Mouse (Mus musculus): ENCODE results near the gene Klhl21. TPM values are rescaled to one million over a fixed set of nuclear protein-coding genes. Genes with fewer than 3 reads are reported as not detected.

Gene Klhl21
- total RNA-seq, 1 experiment: 19.7 TPM

DNA sequence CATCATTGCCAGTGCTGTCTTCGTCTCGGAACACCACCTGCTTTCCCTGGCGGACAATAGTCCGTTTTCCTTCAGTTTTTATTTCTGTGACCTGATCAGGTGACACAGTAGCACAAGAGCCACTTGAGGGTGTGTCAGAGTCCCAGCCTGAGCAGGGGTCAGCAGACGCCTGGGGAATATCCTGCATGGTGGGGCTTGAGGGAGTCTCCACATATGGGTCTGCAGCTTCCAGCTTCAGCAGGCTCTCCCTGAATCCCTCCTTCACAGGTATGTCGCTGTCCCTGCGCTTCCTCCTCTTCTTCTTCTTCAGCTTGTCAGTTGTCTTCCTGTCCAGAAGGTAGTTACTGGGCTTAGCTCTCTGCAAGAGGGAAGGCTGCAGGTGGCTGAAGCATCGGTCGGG is 16.5 kb upstream of the Klhl21 start:
- H3K9me3 ChIP-seq (ENCODE audit: control insufficient read depth, insufficient read depth, low read depth, low read length): no peaks in the 10 kb centered on the region
- no peak overlapping the region for H3K4me3 ChIP-seq (ENCODE audit: insufficient read depth in 1 of 2, low read depth in 1 of 2, low read length in 2 of 2, poor library complexity in 1 of 2, severe bottlenecking in 1 of 2)
- no peak overlapping the region for H3K27ac ChIP-seq (ENCODE audit: insufficient read depth, low read depth, low read length, poor library complexity, severe bottlenecking)
- DNase-seq (ENCODE audit: low read depth, low spot score): no peak
- H3K4me1 ChIP-seq (ENCODE audit: control insufficient read depth in 2 of 2, insufficient read depth in 2 of 2, low read length in 2 of 2, poor library complexity in 1 of 2): peaks cover 0 to 15% of the 10 kb centered on the region in 2 experiments; a peak in 2 of 4 replicates
- TF ChIP-seq HCFC1 (IDR thresholded peaks at IDR 0.05; ENCODE audit: borderline replicate concordance, insufficient read depth, low read length) (no peak), CHD2 (IDR thresholded peaks at IDR 0.05; ENCODE audit: low read depth, low read length) (no peak)
- peaks cover 30% of the 10 kb centered on the region for H3K36me3 ChIP-seq (ENCODE audit: control insufficient read depth, insufficient read depth, low read length, poor library complexity, severe bottlenecking)
- in situ Hi-C loops (cut with MboI; ENCODE audit: low sequenced_read_pairs in 2 of 2, unreplicated experiment in 2 of 2): no loop called here
- H3K9ac ChIP-seq (ENCODE audit: insufficient read depth, low read depth, low read length, poor library complexity, severe bottlenecking): no peak overlapping the region

DNA sequence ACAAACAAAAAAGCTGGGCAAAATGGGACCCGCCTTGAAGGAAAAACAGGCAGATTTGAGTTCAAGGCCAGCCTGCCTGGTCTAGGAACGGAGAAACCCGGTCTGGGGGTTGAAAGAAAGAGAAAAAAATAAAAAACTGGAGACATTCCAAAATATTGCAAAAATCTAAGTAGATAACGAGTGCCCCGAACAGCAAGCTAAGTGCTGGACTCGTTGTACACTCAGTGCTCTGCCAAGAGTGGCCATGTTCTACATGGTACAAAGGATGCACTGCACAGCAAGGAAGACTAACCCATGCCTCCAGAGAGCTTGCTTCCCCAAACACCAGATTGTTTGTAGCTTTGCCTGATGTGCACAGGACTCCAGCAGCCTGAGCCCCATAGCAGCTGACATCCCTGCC is 15.6 kb upstream of the Klhl21 start:
- in situ Hi-C loops (cut with MboI; ENCODE audit: low sequenced_read_pairs in 2 of 2, unreplicated experiment in 2 of 2): no loop called here
- Histone ChIP-seq H3K36me3 (ENCODE audit: control insufficient read depth, insufficient read depth, low read length, poor library complexity, severe bottlenecking) (peaks cover 30% of the 10 kb centered on the region), H3K9me3 (ENCODE audit: control insufficient read depth, insufficient read depth, low read depth, low read length) (no peaks in the 10 kb centered on the region), H3K27ac (ENCODE audit: insufficient read depth, low read depth, low read length, poor library complexity, severe bottlenecking) (no peak overlapping the region), H3K4me3 (ENCODE audit: insufficient read depth in 1 of 2, low read depth in 1 of 2, low read length in 2 of 2, poor library complexity in 1 of 2, severe bottlenecking in 1 of 2) (no peak overlapping the region), H3K4me1 (ENCODE audit: control insufficient read depth in 2 of 2, insufficient read depth in 2 of 2, low read length in 2 of 2, poor library complexity in 1 of 2) (peaks cover 0 to 14% of the 10 kb centered on the region in 2 experiments; a peak in 2 of 4 replicates), H3K9ac (ENCODE audit: insufficient read depth, low read depth, low read length, poor library complexity, severe bottlenecking) (no peak overlapping the region)
- no peak for DNase-seq (ENCODE audit: low read depth, low spot score)
- TF ChIP-seq HCFC1 (IDR thresholded peaks at IDR 0.05; ENCODE audit: borderline replicate concordance, insufficient read depth, low read length): no peak
- no peak for TF ChIP-seq CHD2 (IDR thresholded peaks at IDR 0.05; ENCODE audit: low read depth, low read length)

DNA sequence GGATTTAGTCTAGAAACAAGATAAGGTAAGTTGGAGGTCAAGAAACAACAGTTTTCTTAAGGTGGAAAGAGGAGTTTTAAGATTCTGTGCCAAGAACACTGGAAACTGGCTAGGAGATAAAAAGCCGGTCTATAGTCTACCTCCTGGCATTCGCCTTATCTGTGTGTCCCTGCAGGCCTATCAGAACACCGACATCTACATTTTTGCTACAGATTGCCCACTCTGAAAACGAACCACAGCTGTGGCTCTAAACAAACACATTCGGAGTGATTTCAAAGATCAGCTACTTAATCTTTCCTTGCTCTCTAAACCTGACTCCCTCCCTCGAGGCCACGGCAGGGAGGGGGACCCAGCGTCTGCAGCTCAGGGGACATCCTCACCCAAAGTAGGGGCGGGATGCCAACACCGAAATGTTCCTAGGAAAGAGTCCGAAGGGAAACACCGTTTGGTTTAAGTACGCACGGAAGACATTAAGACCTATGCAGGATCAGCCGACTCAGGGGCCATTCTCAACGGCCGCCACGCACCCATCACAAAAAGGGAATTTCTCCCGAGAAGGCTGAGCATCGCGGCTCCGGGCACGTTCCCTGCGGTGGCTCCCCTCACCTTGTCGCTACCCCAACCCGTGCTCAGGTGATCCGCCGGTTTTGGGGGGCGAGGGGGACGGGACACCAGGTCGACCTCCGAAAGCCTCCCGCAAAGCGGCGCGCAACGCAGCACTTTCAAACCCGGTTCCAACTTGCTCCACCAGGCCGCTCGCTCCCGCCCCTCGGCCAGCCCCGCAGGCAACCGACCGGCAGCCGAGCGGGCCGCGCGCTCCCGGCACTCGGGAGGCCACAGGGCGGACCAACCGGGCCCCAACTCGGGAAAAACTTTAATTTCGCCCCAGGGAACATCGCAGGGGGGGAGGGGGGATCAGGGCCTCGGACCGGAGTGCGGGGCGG is 14.1 kb upstream of the Klhl21 start:
- peak overlapping the region; percentile 99 to 100 for H3K4me3 ChIP-seq (ENCODE audit: insufficient read depth in 1 of 2, low read depth in 1 of 2, low read length in 2 of 2, poor library complexity in 1 of 2, severe bottlenecking in 1 of 2)
- peaks cover 0 to 15% of the 10 kb centered on the region in 2 experiments; a peak in 2 of 4 replicates for H3K4me1 ChIP-seq (ENCODE audit: control insufficient read depth in 2 of 2, insufficient read depth in 2 of 2, low read length in 2 of 2, poor library complexity in 1 of 2)
- peaks cover 30% of the 10 kb centered on the region for H3K36me3 ChIP-seq (ENCODE audit: control insufficient read depth, insufficient read depth, low read length, poor library complexity, severe bottlenecking)
- H3K9me3 ChIP-seq (ENCODE audit: control insufficient read depth, insufficient read depth, low read depth, low read length): no peaks in the 10 kb centered on the region
- no peak overlapping the region; the same call in 1 of the 2 replicates for H3K27ac ChIP-seq (ENCODE audit: insufficient read depth, low read depth, low read length, poor library complexity, severe bottlenecking)
- DNase-seq (ENCODE audit: low read depth, low spot score): no peak
- no peak for TF ChIP-seq HCFC1 (IDR thresholded peaks at IDR 0.05; ENCODE audit: borderline replicate concordance, insufficient read depth, low read length)
- TF ChIP-seq CHD2 (IDR thresholded peaks at IDR 0.05; ENCODE audit: low read depth, low read length): no peak
- TF ChIP-seq MAFK (IDR thresholded peaks at IDR 0.05; ENCODE audit: insufficient read depth, low read depth, low read length): no peak
- TF ChIP-seq ZNF384 (IDR thresholded peaks at IDR 0.05; ENCODE audit: low read depth, low read length): no peak
- no peak for TF ChIP-seq ZC3H11A (IDR thresholded peaks at IDR 0.05; ENCODE audit: borderline replicate concordance, low read depth, low read length)
- in situ Hi-C loops (cut with MboI; ENCODE audit: low sequenced_read_pairs in 2 of 2, unreplicated experiment in 2 of 2): no loop called here
- H3K9ac ChIP-seq (ENCODE audit: insufficient read depth, low read depth, low read length, poor library complexity, severe bottlenecking): peak overlapping the region; percentile 97

DNA sequence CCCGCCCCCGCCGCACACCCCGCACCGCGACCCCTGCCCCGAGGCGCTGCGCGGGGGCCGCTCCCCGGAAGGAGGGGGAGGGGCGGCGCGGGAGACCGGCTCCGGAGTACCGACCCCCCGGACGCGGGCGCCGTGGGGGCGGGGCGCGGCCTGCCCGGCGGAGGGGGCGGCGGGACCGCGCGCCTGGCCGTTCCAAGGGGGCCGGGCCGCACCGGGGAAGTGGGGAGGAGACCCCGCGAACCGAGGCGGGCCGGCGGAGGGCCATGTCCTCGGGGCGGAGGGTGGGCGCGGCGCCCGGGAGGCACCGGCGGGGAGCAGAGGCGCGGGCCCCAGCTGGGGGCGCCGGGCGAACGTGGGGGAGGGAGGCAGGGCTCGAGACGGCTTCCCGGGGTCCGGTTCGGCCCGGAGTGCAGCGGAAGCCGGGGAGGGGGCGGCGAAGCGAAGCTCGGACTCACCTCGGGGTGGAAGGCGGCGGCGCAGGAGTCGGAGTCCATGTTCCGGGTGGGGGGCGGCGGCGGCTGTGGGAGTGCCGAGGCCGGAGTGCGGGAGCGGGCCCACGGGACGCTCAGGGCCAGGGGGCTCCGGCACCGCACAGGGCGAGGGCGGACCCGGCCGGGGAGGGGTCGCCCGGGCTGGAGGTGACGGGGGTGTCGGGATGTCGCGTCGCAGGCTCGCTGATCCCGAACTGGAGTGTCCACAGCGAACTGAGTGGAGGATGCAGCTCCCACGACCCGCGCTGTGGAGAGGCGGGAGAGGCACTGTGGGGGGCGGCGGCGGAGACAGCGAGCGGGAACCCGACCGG is 13.0 kb upstream of the Klhl21 start:
- H3K4me1 ChIP-seq (ENCODE audit: control insufficient read depth in 2 of 2, insufficient read depth in 2 of 2, low read length in 2 of 2, poor library complexity in 1 of 2): peaks cover 0 to 19% of the 10 kb centered on the region in 2 experiments; a peak in 2 of 4 replicates
- peak overlapping the region; percentile 71 for H3K27ac ChIP-seq (ENCODE audit: insufficient read depth, low read depth, low read length, poor library complexity, severe bottlenecking)
- H3K9me3 ChIP-seq (ENCODE audit: control insufficient read depth, insufficient read depth, low read depth, low read length): no peaks in the 10 kb centered on the region
- TF ChIP-seq CHD2 (IDR thresholded peaks at IDR 0.05; ENCODE audit: low read depth, low read length): no peak
- no peak for TF ChIP-seq MAFK (IDR thresholded peaks at IDR 0.05; ENCODE audit: insufficient read depth, low read depth, low read length)
- no peak for TF ChIP-seq HCFC1 (IDR thresholded peaks at IDR 0.05; ENCODE audit: borderline replicate concordance, insufficient read depth, low read length)
- TF ChIP-seq ZNF384 (IDR thresholded peaks at IDR 0.05; ENCODE audit: low read depth, low read length): no peak
- no peak for TF ChIP-seq ZC3H11A (IDR thresholded peaks at IDR 0.05; ENCODE audit: borderline replicate concordance, low read depth, low read length)
- peak overlapping the region; percentile 97 for H3K9ac ChIP-seq (ENCODE audit: insufficient read depth, low read depth, low read length, poor library complexity, severe bottlenecking)
- H3K36me3 ChIP-seq (ENCODE audit: control insufficient read depth, insufficient read depth, low read length, poor library complexity, severe bottlenecking): peaks cover 27% of the 10 kb centered on the region
- in situ Hi-C loops (cut with MboI; ENCODE audit: low sequenced_read_pairs in 2 of 2, unreplicated experiment in 2 of 2): no loop called here
- H3K4me3 ChIP-seq (ENCODE audit: insufficient read depth in 1 of 2, low read depth in 1 of 2, low read length in 2 of 2, poor library complexity in 1 of 2, severe bottlenecking in 1 of 2): peak overlapping the region; percentile 99 to 100
- no peak for DNase-seq (ENCODE audit: low read depth, low spot score)
